Mouse (Mus musculus) limb, embryonic 13.5 days (tissue): ENCODE results near the gene Fstl4. TPM values are rescaled to one million over a fixed set of nuclear protein-coding genes. Genes with fewer than 3 reads are reported as not detected.

Experiments
- ATAC-seq: fragments of 200-750 bp; cut with Nextera tagmentation; 2 replicates; pipeline ENCODE4 v1.8.0; 2017; ENCODE audit warnings: low read depth, moderate number of reproducible peaks, moderate TSS enrichment; ENCODE audit not compliant: low FRiP score
- H3K27ac ChIP-seq: fragments of 300-500 bp; sonication (generic); 2 replicates; pipeline ENCODE4 v1.5.1; 2015; ENCODE audit warnings: inconsistent platforms, mild to moderate bottlenecking, moderate library complexity
- H3K27me3 ChIP-seq: fragments of 300-500 bp; sonication (generic); 2 replicates; pipeline ENCODE4 v1.6.1; 2015; ENCODE audit warnings: mild to moderate bottlenecking, inconsistent platforms
- H3K36me3 ChIP-seq: fragments of 300-500 bp; sonication (generic); 2 replicates; pipeline ENCODE4 v1.6.1; 2015; ENCODE audit warnings: inconsistent platforms, mild to moderate bottlenecking, moderate library complexity
- H3K4me1 ChIP-seq: fragments of 300-500 bp; sonication (generic); 2 replicates; pipeline ENCODE4 v1.6.1; 2015; ENCODE audit warnings: inconsistent platforms
- H3K4me2 ChIP-seq: fragments of 300-500 bp; sonication (generic); replicated peaks from 2 replicates; pipeline ENCODE4 v1.6.1; 2015; ENCODE audit warnings: inconsistent platforms, mild to moderate bottlenecking, moderate library complexity
- H3K4me3 ChIP-seq: fragments of 300-500 bp; sonication (generic); 2 replicates; pipeline ENCODE4 v1.5.1; 2015; ENCODE audit warnings: moderate library complexity, mild to moderate bottlenecking, inconsistent platforms
- H3K9ac ChIP-seq: fragments of 300-500 bp; sonication (generic); 2 replicates; pipeline ENCODE4 v1.6.1; 2015; ENCODE audit warnings: mild to moderate bottlenecking, inconsistent platforms
- H3K9me3 ChIP-seq: fragments of 300-500 bp; sonication (generic); 2 replicates; pipeline ENCODE4 v1.6.1; 2016; ENCODE audit warnings: inconsistent platforms
- WGBS: fragments of 180-500 bp; shearing (Covaris S2); methylation state at CpG from one replicate; pipeline ENCODE4 v1.1.7; 2015; 5-methylcytosine and 5-hydroxymethylcytosine counted together
- polyA plus RNA-seq: library from polyadenylated mRNA; unstranded; fragments of >200 nt; fragmentation: Nextera tagmentation; extraction: Ambion mirVana; gene quantifications from 2 replicates; pipeline ENCODE4 v1.2.1, GENCODE M21; 2015

Fstl4 gene
- polyA plus RNA-seq, 1 experiment from 2014 or later, result 2.8 TPM

- peaks cover 22% of the 10 kb centered on the region for H3K27me3 ChIP-seq
- H3K36me3 ChIP-seq, result no peaks in the 10 kb centered on the region
- peaks cover 44% of the 10 kb centered on the region for H3K4me1 ChIP-seq
- H3K27ac ChIP-seq, result no peak overlapping the region
- WGBS, result 70% methylated on average over 5 of the region's 5 CpGs
- H3K4me2 ChIP-seq, result no peak overlapping the region
- no peak overlapping the region for H3K4me3 ChIP-seq
- no peak overlapping the region for H3K9ac ChIP-seq
- no peak for ATAC-seq
- H3K9me3 ChIP-seq, result no peaks in the 10 kb centered on the region
Observed at GRCm38 (mm10) chr11:53101732-53102131, 337.3 kb downstream of the Fstl4 start.

DNA sequence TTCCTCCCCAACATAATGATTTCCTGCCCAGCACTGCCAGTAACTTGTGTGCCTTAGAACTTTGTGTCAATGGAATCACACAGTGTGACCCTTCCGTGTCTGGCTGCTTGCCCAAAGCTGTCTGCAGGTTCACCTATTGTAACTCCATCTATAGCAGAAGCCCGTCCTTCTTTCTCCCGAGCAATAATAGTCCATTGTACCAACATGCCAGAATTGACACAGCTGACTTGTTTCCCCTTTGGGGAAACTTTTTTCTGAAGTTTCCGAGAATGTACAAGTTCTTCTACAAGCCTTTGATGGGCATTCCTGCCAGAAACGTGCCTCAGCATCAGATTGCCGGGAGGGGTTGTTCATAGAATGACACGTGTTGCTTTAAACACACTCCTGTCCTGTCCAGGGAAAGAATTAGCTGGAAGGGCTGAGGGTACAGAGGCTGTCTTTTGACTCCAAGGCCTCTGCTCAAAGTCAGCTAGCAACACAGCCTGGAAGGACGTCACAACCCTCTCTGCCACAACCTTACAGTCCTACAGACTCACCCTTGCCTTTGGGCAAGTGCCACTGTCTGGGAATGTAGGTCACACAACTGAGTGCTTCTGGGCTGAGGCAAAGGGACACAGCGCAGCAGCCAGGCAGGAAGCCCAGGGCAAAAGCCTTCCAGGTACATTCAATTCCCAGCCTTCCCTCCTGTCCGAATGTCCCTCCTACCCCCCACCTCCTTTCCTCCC is 339.3 kb downstream of the Fstl4 start:
- Histone ChIP-seq H3K4me2 (no peak overlapping the region), H3K9ac (no peak overlapping the region), H3K27ac (no peak overlapping the region), H3K27me3 (peaks cover 23% of the 10 kb centered on the region), H3K36me3 (no peaks in the 10 kb centered on the region), H3K4me3 (no peak overlapping the region), H3K4me1 (peaks cover 47% of the 10 kb centered on the region), H3K9me3 (no peaks in the 10 kb centered on the region)
- ATAC-seq, result no peak
- 48% methylated on average over 10 of the region's 10 CpGs for WGBS

- Histone ChIP-seq H3K9ac (no peak overlapping the region), H3K4me1 (peaks cover 58% of the 10 kb centered on the region), H3K4me2 (no peak overlapping the region), H3K4me3 (no peak overlapping the region), H3K9me3 (no peaks in the 10 kb centered on the region), H3K27me3 (peaks cover 24% of the 10 kb centered on the region), H3K27ac (no peak overlapping the region), H3K36me3 (no peaks in the 10 kb centered on the region)
- ATAC-seq, result no peak
- 20% methylated on average over 5 of the region's 5 CpGs for WGBS
Observed at GRCm38 (mm10) chr11:53107706-53108105, 343.3 kb downstream of the Fstl4 start.

DNA sequence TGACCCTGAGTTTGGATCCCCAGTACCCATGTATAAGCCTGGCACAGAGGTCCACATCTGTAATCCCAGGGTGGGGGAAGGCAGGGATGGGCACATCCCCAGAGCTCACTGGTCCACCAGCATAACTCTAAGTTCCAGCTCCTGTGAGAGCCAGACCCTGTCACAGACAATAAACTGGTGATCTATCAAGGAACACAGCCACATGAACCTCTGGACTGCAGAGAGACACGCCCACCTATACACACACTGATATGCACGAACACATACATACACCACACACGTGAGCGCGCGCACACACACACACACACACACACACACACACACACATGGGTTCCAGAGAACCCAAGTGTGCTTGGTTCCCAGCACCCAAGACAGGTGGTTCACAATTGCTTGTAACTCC is 344.4 kb downstream of the Fstl4 start:
- Histone ChIP-seq H3K36me3 (no peaks in the 10 kb centered on the region), H3K9me3 (no peaks in the 10 kb centered on the region), H3K4me1 (peaks cover 51% of the 10 kb centered on the region), H3K27ac (no peak overlapping the region), H3K4me2 (no peak overlapping the region), H3K27me3 (peaks cover 24% of the 10 kb centered on the region), H3K4me3 (no peak overlapping the region), H3K9ac (no peak overlapping the region)
- WGBS, result 92% methylated on average over 6 of the region's 6 CpGs
- no peak for ATAC-seq

DNA sequence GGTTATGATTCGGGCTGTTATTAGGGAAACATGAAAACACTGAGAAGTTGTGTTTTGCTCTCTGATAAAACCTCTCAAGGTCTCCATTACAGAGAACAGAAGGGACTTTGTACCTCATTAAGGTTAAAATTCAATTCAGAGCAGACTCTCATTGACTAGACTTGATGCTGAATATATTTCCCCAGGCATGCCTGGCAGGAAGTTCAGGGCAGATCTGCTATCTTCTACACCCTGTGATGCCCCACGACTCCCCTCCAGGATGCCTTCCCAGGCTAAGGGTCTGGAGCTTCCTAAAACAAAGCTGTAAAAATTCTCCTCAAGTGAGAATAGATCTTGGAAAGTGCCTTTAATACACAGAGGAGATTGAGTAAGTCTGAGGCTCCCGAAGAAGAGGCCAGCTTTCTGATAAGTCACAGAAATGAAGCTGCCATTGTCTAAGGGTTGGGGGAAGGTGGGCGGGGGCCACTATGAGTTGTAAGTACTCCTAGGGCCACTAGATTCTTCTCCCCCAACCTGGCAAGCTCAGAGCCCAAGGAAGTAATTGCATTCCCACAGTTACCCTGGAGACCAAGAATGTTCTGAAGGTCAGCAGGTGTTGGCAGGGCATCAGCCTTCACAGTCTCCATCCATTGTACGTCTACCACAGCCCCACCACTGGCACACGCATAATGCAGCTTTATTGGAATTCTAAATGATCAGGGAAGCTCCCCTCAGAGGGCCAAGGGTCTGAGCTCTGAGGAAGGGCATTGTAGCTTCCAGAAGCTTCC is 345.4 kb downstream of the Fstl4 start:
- WGBS, result 68% methylated on average over 6 of the region's 6 CpGs
- Histone ChIP-seq H3K27me3 (peaks cover 25% of the 10 kb centered on the region), H3K36me3 (no peaks in the 10 kb centered on the region), H3K9ac (no peak overlapping the region), H3K4me3 (no peak overlapping the region), H3K9me3 (no peaks in the 10 kb centered on the region), H3K4me2 (no peak overlapping the region), H3K4me1 (peaks cover 48% of the 10 kb centered on the region), H3K27ac (no peak overlapping the region)
- no peak for ATAC-seq

- Histone ChIP-seq H3K4me1 (peaks cover 7% of the 10 kb centered on the region), H3K27me3 (0 out of 2 replicates have a peak, but pooled peaks cover 21% of the 10 kb centered on the region), H3K4me3 (no peak overlapping the region), H3K36me3 (no peaks in the 10 kb centered on the region), H3K27ac (no peak overlapping the region), H3K9me3 (no peaks in the 10 kb centered on the region), H3K4me2 (no peak overlapping the region), H3K9ac (no peak overlapping the region)
- ATAC-seq, result no peak
- WGBS, result 54% methylated on average over 4 of the region's 4 CpGs
Observed at GRCm38 (mm10) chr11:53115711-53116110, 351.3 kb downstream of the Fstl4 start.

DNA sequence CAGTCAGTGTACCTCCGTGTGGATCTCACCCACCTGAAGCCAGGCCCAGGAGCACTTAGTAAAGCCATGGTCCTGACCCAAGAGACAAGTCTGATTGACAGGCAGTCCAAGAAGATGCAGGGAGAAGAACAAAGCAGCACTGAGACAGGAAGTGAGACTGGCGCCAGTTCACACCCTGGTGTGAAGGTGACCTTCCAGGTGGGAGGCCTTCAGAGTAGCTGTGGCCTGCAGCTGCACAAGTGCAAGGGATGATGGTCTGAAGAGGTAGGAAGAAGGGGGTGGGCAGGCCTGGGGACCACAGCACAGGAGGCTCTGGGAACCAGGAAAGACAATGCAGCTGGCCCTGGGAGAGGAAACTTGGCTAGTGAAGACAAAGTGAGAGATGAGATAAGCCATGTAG is 351.9 kb downstream of the Fstl4 start:
- H3K9me3 ChIP-seq, result no peaks in the 10 kb centered on the region
- 0 out of 2 replicates have a peak, but pooled peaks cover 21% of the 10 kb centered on the region for H3K27me3 ChIP-seq
- H3K4me1 ChIP-seq, result peaks cover 5% of the 10 kb centered on the region
- no peak overlapping the region for H3K4me2 ChIP-seq
- no peak overlapping the region for H3K9ac ChIP-seq
- H3K36me3 ChIP-seq, result no peaks in the 10 kb centered on the region
- H3K27ac ChIP-seq, result no peak overlapping the region
- H3K4me3 ChIP-seq, result no peak overlapping the region
- no peak for ATAC-seq
- 62% methylated on average over 2 of the region's 2 CpGs for WGBS

- H3K27me3 ChIP-seq, result 0 out of 2 replicates have a peak, but pooled peaks cover 14% of the 10 kb centered on the region
- no peak for ATAC-seq
- 88% methylated on average over 11 of the region's 11 CpGs for WGBS
Observed at GRCm38 (mm10) chr11:53118226-53118965, 354.0 kb downstream of the Fstl4 start.

GRCm38 (mm10) chr11:53119966-53120365 is 355.5 kb downstream of the Fstl4 start:
- Histone ChIP-seq H3K4me3 (no peak overlapping the region), H3K9me3 (no peaks in the 10 kb centered on the region), H3K27ac (no peak overlapping the region), H3K9ac (no peak overlapping the region), H3K27me3 (0 out of 2 replicates have a peak, but pooled peaks cover 9% of the 10 kb centered on the region), H3K4me1 (no peaks in the 10 kb centered on the region), H3K4me2 (no peak overlapping the region), H3K36me3 (no peaks in the 10 kb centered on the region)
- ATAC-seq, result no peak
- 74% methylated on average over 5 of the region's 5 CpGs for WGBS

More at GRCm38 (mm10) chr11:53118226-53118965, 354.0 kb downstream of the Fstl4 start:
- H3K27ac ChIP-seq, result no peak overlapping the region
- H3K4me3 ChIP-seq, result no peak overlapping the region
- H3K4me2 ChIP-seq, result no peak overlapping the region
- H3K36me3 ChIP-seq, result no peaks in the 10 kb centered on the region
- no peak overlapping the region for H3K9ac ChIP-seq
- H3K4me1 ChIP-seq, result no peaks in the 10 kb centered on the region
- H3K9me3 ChIP-seq, result no peaks in the 10 kb centered on the region

DNA sequence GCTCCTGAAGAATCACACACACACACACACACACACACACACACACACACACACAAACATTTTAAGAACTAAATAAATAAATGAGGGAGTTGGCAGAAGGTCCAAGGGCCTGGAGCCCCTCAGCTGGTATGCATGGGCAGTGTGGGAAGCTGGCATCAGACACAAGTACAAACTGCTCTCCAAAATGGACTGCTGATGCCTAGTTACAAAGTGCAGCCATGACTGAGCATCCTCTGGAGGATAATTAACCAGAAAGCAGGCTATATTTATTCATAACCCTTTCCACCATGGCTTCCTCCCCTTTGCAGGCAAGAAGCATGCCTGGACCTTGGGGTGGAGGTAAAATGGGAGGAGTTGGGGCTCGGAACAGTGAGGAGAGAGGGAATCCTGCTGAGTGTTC is 356.8 kb downstream of the Fstl4 start:
- H3K4me1 ChIP-seq, result no peaks in the 10 kb centered on the region
- no peaks in the 10 kb centered on the region for H3K36me3 ChIP-seq
- no peak overlapping the region for H3K4me2 ChIP-seq
- no peak overlapping the region for H3K4me3 ChIP-seq
- ATAC-seq, result no peak
- no peaks in the 10 kb centered on the region for H3K9me3 ChIP-seq
- H3K27me3 ChIP-seq, result 0 out of 2 replicates have a peak, but pooled peaks cover 4% of the 10 kb centered on the region
- WGBS, result 57% methylated on average over 1 of the region's 1 CpGs
- H3K27ac ChIP-seq, result no peak overlapping the region
- H3K9ac ChIP-seq, result no peak overlapping the region

GRCm38 (mm10) chr11:53124799-53125198 is 360.4 kb downstream of the Fstl4 start:
- Histone ChIP-seq H3K4me3 (no peak overlapping the region), H3K4me1 (no peaks in the 10 kb centered on the region), H3K27ac (no peak overlapping the region), H3K4me2 (no peak overlapping the region), H3K9me3 (no peaks in the 10 kb centered on the region), H3K36me3 (no peaks in the 10 kb centered on the region), H3K9ac (no peak overlapping the region), H3K27me3 (no peaks in the 10 kb centered on the region)
- no peak for ATAC-seq
- 73% methylated on average over 2 of the region's 2 CpGs for WGBS

- H3K9me3 ChIP-seq, result no peaks in the 10 kb centered on the region
- no peak overlapping the region for H3K27ac ChIP-seq
- ATAC-seq, result no peak
- H3K36me3 ChIP-seq, result no peaks in the 10 kb centered on the region
- H3K4me2 ChIP-seq, result no peak overlapping the region
- 69% methylated on average over 6 of the region's 6 CpGs for WGBS
- no peaks in the 10 kb centered on the region for H3K4me1 ChIP-seq
- H3K27me3 ChIP-seq, result no peaks in the 10 kb centered on the region
- H3K4me3 ChIP-seq, result no peak overlapping the region
- H3K9ac ChIP-seq, result no peak overlapping the region
Observed at GRCm38 (mm10) chr11:53126660-53127059, 362.2 kb downstream of the Fstl4 start.
